Comparison of ENCODE assay signal across 7 mouse cellular contexts in the genomic region with DNA sequence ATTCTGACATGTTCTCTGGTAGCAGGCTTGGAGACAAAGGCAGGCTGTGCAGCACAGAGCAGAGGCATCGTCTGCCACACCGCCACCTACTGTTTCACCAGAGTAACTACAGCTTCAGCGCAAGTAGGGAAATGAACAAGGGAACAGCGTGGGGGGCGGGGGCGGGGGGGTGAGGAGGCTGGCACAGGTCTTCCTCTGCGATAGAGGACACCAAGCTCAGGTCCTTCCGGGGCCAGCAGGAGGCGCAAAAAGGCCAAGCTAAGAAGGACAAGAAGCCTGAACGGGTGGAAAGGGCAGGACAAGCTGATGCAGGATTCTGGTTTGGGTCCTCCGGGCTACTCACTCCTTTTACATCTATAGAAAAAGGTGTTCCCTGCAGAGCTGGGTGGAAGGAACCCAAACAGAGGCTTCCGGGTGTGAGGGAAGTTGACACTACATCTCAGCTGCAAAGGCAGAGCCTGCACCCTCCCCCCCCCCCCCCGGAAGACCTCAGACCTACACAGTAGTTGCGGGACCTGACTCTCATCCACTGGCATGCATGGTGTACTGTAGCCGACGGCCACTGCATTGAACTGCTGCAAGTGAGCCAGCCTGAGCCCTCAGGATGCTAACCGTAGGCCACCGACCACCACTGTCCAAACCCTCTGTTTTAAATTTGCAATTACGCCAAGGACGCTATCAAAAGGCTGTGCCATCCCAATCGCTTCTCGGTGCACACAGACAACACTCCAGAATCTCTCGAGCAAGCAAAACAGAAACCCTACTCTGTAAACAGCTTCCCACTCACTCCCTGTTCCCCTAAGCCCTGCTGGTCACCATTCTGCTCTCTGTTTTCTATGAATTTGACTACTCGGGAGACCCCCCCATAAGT.
DNase-seq lines count a peak whose midpoint lies in the region; ATAC-seq lines count a peak whose summit lies in the region.

No protein-coding gene starts in this region.

- peak; percentile 75 for ATAC-seq in inflammation-experienced regulatory T-cells, adult 6 months

- intact Hi-C loops in left cerebral cortex, postnatal 25 days (cut with DNase I) = loop anchor here (2.0 to 5.0 kb wide), 2 partner anchors 60 to 109 kb away; no protein-coding TSS in a partner anchor

- DNase-seq in adipocyte (ENCODE audit: low spot score) = peak; percentile 53
- peak; percentile 73 to 78 for DNase-seq in cerebellum, postnatal 36 days
- DNase-seq in gastrocnemius, adult 8-10 months (ENCODE audit: low spot score in 2 of 2) = peak; percentile 33 to 64
- peak; percentile 42 to 76 for DNase-seq in left cerebral cortex, postnatal 25 days (ENCODE audit: low spot score in 2 of 2)
- DNase-seq in mesoderm, embryonic 11.5 days (ENCODE audit: low read depth, low spot score) = peak; percentile 83
- DNase-seq in skeletal muscle tissue, adult 2 months (ENCODE audit: low read depth, low spot score) = peak; percentile 56

Comparison
In these comparisons a context has a peak if more than half of its experiments do, and no peak if none do; other contexts are left out.
1. Peak in every context shown above with its lines: DNase-seq and ATAC-seq.